Mouse (Mus musculus) hindlimb bud, embryonic 11.5 days (tissue): ENCODE measurements around the gene Tent2.
"Not testable (repeated sequence)": the region's sequence is repeated elsewhere in the genome, so short reads cannot be mapped to it uniquely, and the experiment has no call there.

Experiments
- DNase-seq: peaks from one replicate; pipeline ENCODE4 v3.0.0-alpha.2; 2012; ENCODE audit warnings: low read depth, low spot score; ENCODE audit errors: extremely low spot score

Tent2 gene

DNA sequence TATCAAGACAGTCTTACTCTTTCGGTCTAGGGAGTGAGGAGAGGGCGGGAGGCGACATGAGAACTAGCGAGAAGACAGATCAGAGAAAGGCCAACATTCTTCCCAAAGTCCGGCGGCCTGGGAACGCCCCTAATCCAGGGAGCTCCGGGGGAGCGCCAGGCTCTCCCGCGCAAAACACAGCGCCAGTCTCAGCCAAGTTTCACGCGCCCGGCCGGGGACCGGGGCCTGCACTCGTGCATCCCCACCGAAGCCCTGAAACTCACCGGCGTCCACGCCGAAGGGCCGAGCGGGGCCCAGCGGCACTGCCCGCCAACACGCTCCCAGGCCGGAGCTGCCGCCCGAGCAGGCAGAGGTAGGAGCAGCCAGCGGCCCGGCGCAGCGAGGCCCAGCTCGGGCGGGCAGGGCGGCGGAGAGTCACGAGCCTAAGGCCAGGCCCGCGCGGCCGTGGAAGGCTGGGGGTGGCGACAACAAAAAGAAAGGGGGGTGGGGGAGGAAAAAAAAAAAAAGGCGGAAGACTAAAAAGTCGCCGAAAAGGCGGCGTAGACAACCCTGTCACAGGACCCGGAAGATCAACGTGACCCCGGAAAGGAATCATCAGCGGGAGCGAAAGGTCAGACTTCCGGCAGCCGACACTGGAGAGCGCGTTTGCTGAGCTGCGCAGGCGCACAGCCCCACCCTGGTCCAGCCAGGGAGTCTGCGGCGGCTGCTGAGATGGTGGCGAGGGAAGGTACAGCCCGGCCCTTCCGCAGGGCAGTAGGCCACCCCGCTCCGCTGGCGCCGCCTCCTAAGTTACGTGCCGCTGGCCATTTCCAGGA, at the start of gene Tent2:
Gene Tent2 (minus strand): TSS at position 555 of the 815 bp plus-strand sequence.
- peak; percentile 85 for DNase-seq

DNA sequence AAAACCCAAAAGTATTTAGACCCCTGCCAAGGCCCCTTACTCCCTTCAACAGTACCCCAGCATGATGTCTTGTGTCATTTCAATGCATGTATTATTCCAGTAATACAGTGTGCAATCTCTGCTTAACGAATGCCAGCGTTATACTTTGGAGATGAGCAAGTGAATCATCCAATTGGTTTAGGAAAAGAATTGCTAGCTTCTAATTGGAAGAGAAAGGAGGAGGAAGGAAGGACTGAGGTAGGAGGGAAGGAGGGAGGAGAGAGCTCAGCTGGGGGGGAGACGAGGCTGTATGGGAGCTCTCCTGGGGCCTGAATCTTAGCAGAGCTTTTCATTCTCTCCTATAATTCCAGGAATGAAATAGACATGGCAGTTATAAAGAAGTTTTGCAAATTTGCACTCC, 49.0 kb upstream of the Tent2 start:
- DNase-seq = no peak

DNA sequence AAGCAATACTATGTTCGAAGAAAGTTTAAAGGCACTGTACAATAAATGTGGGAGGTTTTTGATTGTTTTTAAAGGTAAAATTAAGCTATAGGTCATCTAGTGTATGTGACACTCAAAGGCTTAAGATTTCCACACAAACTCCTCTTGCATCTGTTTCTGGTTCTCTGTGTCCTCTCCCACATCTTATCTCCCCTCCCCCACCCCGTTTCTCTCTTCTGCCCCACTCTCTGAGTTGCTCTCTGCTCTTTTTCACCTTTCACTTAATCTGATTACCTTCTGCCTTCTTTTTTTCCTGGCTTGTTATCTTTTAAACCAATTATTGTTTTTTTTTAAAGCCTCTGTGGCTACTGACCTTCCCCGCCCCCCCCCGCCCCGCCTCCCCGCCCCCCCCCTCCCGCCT, 47.4 kb upstream of the Tent2 start:
- no peak for DNase-seq

DNA sequence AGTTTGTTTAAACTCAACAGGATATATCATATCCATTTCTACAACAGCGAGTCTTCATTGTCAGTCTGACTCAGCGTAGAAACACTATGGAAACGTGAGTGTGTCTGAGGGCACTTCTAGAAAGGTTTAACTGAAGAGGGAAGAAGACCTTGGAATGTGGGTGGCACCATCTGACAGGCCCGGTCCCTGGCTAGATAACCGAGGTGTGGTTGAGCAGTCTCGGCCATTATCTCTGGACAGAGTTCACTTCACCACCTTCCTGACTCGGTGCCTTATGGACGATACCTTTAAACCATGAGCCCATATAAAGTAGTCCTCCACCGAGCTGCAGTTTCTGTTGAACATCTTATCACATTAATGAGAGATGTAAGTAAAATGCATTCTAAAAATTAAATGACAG, 46.9 kb upstream of the Tent2 start:
- DNase-seq = no peak

DNA sequence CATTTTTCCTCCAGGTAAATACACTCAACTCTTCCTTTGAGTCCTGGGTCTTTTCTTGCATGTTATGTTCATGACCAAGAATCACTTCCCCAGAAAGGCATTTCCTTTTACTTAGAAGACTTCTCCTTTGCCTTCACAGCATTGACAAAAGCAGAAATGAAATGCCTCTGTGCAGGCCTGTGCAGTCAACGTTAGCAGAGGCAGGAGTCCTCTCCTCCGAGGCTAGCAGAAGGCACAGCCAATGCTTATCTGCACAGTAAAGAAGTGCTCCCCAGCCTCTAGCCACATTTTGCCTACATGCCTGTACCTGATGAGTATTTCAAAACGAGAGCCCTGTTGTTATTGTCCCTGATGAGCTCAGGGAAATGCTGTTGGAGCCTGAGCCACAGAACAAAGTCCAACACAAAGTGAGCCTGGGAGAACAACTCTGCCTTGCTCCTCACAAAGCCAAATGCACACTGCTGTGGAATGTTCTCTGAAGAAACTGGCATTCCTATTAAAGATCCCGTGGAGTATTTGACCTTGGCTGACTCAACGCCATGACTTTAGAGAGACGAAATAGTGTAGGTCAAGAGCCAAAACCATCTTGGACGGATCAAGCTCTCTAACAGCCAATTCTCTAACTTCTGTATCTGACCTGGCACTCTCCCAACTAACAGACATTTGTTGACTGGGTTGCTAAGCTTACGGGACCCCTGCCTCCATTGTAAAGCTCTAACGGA, 45.7 kb upstream of the Tent2 start:
- no peak for DNase-seq

DNA sequence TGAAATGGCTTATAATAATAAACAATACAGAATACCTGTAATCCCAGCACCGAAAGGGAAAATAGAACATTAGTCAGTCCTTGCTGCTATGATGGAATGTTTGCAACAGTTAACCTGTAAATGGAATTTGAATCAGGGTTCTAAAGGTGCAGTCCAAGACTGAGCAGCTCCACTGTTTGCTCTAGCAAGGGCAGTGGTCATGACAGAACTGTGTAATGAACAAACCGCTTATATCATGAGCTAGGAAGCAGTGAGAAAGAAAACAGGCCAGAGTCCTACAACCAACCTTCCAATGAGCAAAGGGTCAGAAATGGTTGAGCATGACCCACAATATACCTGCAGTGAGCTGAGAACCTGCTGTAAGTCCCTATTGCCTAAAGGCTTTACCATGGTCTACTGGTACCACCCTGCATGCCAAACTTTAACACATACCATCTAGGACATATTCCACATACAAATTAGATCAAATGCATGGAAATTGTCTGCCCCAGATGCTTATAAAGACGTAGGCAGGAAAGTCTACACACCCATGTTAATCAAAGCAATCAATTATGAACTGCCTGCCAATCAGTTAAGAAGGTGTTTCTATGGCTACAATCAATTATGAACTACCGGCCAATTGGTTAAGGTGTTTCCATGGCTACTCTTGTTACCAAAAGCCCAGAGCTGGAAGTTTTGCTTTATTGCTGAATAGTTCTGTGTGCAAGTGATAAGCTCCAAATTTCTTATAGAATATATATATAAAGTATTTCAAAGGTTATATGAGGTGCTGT, 42.3 kb upstream of the Tent2 start:
- no peak for DNase-seq

DNA sequence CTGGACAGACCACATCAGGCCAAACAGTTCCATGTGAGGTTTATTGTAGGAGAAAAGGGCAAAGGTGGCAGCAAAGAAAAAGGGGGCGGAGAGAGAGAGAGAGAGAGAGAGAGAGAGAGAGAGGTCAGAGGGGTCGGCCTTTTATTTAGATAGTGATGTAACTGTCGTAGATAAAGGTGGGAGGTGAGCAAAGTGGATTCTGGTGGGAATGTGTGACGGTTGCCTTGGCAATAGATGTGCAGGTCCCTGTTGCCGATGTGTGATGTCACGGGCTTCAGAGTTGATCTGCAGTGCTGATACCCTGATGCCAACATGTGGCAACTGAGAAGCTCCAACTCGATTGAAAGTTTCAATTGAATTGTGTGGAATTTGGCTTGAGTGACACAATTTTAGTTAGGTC, 40.1 kb upstream of the Tent2 start:
- DNase-seq = no peak

DNA sequence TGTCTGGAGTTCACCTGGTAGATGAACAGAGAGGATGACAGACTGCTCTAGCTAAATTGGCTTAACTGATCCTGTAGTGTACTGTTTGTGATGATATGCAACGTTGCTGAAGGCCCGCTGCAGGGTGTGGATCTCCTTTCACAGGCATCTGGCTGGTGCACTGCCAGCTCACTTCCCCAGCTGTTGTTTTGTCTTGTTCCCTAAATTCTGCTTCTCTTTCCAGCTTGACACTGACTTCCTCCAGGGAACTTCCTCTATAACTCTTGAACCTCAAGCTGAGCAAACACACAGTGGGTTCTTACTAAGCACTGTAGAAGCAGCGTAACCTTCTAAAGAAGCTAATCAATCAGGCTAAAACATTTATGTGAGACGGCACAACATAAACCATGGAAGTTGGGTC, 38.8 kb upstream of the Tent2 start:
- DNase-seq = no peak

DNA sequence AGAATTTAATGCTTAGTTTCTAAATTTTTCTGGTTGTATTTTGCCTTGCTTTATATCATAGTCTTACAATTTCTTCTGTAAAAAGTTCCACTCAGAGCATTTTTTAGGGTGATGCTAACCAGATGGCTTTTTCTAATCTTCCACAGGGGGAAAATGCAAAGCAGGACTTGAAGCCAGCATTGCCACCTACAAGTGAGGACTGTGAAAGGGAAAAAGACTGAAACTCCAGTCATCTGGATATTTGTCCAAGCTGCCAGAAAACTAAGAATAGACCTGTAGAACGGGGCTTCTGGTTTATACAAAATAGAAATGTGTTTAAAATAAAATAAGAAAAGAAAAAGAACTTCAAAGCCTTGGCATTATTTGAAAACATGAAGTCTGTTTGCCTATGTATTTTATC, 19.6 kb upstream of the Tent2 start:
- DNase-seq = no peak

DNA sequence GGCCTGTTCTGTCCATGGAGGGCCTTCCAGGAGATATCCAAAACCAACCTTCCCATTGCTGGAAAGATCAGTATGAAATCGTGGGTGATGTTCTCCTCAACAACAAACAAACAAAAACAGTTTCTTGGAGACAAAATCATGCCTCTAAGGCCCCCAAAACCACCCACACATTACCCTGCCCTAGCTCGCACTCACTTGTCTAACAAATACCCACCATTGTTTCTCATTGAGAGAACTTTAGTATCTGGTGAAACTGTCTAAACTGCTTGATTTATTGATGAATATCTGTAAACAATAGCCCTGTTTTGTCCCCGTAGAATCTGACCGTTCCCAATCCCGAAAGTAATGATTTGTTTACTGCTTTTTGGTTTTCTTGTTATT, 451 bp upstream of the Tent2 start:
- peak; percentile 47 for DNase-seq

DNA sequence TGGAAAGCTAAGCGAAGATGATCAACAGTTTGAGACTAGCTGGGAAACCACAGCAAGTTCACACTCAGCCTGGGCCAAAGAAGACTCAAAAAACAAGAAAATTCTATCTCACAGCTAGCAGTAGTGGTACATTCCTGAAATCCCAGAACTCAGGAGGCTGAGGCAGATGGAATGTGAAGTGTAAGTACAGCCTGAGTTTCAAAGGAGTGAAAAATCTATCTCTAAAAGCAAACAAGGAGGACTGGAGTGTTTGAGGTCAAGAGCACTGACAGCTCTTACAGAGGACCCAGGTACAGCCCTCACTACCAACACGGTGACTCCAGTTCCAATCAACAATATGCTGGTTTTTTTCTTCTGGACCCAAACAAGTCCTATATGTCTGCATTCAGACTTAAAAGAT, 2.8 kb downstream of the Tent2 start:
- DNase-seq = no peak

DNA sequence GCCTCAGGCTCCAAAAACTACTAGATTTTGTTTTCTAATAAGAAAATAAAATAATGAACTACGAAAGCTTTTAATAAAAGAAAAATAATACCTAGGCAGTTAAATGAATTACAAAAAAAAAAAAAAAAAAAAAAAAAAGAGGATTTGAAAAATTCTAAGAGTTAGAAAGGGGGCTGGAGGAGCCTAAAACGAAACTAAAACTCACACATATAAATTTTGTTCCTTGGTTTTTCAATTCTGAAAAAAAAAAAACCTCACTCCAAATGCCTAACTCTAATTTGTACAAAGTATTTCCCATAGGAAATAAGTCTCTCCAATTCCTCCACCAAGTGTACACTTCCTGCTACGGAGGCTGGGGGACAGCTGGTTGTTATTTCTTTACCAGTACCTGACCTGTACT, 3.4 kb downstream of the Tent2 start:
- no peak for DNase-seq

DNA sequence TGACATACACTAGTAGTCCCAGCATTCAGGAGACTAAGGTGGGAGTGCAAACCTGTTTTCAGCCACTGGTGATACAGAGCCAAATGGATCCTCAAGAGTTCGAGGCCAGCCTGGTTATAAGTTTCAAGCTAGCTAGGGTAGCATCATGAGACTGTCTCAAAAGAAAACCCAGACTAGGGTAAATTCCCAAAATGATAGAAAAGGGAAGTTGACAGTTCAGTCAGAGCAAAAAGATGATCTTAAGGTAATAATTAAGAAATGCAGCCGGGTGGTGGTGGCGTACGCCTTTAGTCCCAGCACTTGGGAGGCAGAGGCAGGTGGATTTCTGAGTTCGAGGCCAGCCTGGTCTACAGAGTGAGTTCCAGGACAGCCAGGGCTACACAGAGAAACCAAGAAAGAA, 4.4 kb downstream of the Tent2 start:
- not testable (repeated sequence) for DNase-seq

DNA sequence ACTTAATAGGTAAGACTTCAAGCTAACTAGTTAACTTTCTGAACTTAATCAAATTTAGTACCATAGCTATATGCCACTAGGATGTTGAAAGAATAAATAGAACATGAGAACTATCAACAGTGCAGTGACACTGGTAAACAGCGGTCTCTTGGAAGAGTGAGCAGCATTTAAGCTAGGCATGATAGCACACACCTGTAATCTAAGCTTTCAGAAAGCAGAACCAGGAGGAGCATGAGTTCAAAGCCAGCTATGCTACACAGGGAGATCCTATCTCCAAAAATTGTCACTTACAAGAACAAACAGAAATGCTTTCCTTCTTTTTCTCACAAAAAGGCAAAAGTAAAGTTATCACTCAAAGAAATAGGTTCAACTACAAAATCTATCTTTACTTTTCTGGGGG, 11.8 kb downstream of the Tent2 start:
- DNase-seq = no peak

DNA sequence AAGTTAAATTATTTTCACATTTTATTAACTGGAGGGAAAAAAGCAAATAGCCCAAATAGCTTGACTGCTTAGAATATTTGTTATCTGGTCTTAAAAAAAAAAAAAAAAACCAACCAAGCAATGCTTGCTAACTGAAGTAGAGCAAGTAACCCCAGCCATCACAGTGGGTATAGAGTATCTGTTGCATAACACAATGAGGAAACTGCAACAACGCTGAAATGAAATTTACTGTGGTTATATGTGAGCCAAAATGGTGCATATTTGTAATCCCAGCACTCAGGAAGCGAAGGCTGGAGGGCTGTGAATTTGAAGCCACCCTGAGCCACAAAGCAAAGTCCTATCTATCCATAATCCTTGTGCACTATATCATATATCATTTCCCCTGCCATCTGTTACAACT, 12.7 kb downstream of the Tent2 start:
- DNase-seq = no peak

DNA sequence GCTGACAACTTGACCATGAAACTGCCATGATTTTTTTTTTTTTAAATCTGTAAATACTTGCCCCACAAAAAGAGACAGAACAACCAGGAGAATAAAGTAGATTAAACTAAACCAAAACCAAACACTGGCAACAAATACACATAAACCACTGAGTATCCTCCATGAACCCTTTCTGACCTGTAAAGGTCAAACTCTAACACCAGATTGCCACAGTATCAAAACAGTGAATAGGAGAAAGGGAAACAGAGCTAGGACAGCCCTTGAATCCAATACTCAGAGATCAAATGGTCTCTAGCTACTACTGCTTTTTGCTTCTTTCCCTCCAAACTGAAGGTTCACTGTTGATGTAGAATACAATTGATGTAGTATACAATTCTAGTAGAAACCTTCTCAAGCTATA, 14.6 kb downstream of the Tent2 start:
- no peak for DNase-seq

DNA sequence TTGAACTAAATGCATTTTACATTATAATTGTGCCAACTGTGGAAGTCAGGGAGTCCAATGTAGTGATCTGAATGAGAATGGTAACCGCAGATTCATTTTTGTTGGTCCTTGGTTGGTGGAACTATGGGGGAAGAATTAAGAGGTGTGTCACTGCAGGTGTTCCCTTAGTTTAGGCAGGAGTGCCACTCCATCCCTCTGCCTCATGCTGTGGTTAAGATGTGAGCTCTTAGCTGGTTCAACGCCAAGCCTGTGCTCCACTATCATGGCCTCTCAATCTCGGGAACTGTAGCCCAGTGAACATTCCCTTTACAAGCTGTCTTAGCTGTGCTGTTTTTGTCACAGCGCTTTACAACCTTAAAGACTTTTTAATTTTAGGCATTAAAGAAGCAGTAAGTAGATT, 28.9 kb downstream of the Tent2 start:
- no peak for DNase-seq

DNA sequence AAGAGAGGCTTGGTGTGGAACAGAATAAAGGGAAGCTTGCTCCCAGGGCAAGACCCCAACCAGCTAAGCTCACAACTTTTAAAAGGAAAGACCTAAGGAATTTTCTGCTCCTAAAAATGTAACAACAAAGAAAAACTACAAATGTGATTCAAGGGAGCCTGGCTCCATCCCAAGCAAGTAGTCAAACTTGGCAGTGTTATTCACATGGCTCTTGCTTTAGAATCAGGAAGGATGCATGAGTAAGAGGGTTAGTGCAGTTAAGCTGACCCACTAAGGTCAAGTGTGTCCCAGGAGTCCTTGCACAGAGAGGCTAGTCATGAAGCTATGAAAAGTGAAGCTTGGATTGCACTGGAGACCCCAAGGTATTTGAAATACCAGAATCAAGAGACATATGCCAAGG, 29.7 kb downstream of the Tent2 start:
- no peak for DNase-seq

DNA sequence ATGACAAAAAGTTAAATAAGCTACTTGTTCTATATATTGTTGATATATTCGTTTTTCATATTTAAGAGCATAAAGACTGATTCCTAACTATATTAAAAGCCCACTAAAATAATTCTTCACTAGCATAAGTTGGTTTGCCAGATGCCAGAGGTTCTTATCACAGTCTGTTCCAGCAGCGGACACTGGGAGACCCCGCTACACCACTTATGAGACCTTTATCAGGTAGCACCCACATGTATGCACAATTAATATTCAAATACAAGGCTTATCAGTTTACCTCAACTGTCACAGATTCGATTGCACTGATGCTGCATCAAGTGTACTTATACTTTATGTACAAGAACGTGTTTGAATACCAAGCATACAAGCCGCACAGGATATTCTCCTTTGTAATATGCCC, 33.9 kb downstream of the Tent2 start:
- DNase-seq = no peak

DNA sequence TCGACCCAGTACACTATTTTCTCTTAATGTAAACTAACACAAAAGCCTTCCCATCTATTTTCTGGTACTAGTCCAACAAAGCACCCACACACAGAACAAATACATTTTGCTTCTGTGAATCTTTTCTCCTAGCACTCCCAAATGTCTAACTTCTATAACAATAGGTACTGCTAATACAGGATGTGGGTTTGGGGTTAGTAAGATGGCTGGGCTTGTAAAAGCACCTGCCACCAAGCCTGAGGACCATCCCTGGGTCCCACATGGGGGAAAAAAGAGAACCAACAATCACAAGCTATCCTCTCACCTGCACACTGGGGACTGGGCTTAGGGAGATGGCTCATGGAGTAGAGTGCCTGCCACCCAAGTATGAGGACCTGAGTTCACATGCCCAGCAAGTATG, 38.9 kb downstream of the Tent2 start:
- DNase-seq = no peak

DNA sequence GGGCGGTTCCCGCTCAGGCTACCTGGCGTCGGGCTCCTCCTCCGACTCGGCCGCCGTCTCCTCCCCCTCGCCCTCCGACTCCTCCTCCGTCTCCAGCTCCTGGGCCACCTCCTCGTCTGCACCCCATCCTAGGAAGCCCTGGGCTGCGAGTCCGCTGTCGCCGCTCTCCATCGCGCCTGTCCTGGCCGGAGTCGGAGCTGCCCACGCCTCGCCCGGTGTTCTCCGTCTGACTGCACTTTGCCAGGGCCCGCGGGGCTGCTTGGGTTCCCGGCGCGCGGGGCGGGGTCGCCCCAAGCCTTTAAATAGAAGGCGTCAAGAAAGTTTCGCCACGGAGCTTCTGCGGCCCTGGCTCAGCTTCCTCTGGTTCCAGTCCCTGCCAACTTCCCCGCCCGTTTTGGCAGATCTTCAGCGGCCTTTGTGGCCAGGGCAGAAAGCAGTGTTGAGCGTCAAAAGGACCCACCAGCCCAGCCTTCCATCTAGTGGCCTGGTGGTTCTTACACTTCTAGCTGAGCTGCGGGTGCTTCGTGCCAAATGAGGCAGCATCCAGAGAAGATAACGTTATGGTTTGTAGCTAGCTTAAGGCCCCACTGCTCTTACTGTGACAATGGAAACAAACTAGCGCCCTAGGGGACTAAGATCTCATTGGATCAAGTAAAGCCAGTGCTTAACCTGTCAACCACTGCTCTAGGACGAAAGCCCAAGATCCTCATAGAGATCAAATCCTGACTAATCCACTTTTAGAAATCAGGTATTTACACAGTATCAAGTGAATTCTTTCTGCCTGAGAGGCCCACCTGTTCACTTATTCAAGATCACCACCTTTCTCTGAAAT, 47.6 kb downstream of the Tent2 start, which contains the start of gene Cmya5:
Gene Cmya5 (minus strand): TSS at position 389 of the 832 bp plus-strand sequence.
- no peak for DNase-seq
